Mouse (Mus musculus): ENCODE data around the gene Plekhg5. TPM values are rescaled to one million over a fixed set of nuclear protein-coding genes. Genes with fewer than 3 reads are reported as not detected.

Gene Plekhg5
- total and polyA plus RNA-seq, 3 experiments: 0.05 to 2.1 (median 1.1) TPM

- in situ Hi-C loops (cut with MboI; ENCODE audit: low pct_ligation_motif_present, low pct_unique_long_range_greater_than_20kb, low sequenced_read_pairs) (no loop called here), dilution Hi-C loops (cut with MboI; ENCODE audit: extremely low pct_ligation_motif_present, extremely low pct_unique_long_range_greater_than_20kb, low sequenced_read_pairs) (no loop called here)
- no peak overlapping the region for H3K9ac ChIP-seq (ENCODE audit: insufficient read depth, low read depth)
- no peak for DNase-seq (ENCODE audit: extremely low read depth)
- H3K79me2 ChIP-seq (replicated peaks; ENCODE audit: control insufficient read depth, extremely low read depth, insufficient read depth, poor library complexity, severe bottlenecking): peaks cover 21% of the 10 kb centered on the region
- H3K4me3 ChIP-seq (replicated peaks in 1 of 3; ENCODE audit: low read depth in 2 of 3, low read length in 2 of 3, poor library complexity in 1 of 3): no peak overlapping the region
- H3K9me3 ChIP-seq (replicated peaks; ENCODE audit: low read length): no peaks in the 10 kb centered on the region
- H3K27me3 ChIP-seq (replicated peaks): peaks cover 3% of the 10 kb centered on the region
- peaks cover 20 to 36% of the 10 kb centered on the region in 2 experiments for H3K4me1 ChIP-seq (ENCODE audit: control insufficient read depth in 1 of 2, insufficient read depth in 2 of 2)
- no peak for TF ChIP-seq UBTF (IDR thresholded peaks at IDR 0.05; ENCODE audit: low read depth, low read length)
- no peak for TF ChIP-seq NRF1 (IDR thresholded peaks at IDR 0.05; ENCODE audit: low read depth, low read length)
- no peak for TF ChIP-seq KAT2A (IDR thresholded peaks at IDR 0.05; ENCODE audit: insufficient replicate concordance, low read length)
- no peak for TF ChIP-seq GABPA (IDR thresholded peaks at IDR 0.05; ENCODE audit: insufficient replicate concordance, low read depth, low read length)
- TF ChIP-seq ETS1 (conservative IDR thresholded peaks at IDR 0.05; ENCODE audit: low read depth, low read length): no peak
- no peak for TF ChIP-seq TCF12 (IDR thresholded peaks at IDR 0.05; ENCODE audit: low read depth, low read length)
- TF ChIP-seq CTCF (conservative IDR thresholded peaks at IDR 0.05 in 1 of 2, IDR thresholded peaks at IDR 0.05 in 1 of 2; ENCODE audit: low read depth in 2 of 2, low read length in 2 of 2): no peak
- no peak for TF ChIP-seq MAFK (IDR thresholded peaks at IDR 0.05; ENCODE audit: insufficient replicate concordance, low read length)
- TF ChIP-seq BHLHE40 (IDR thresholded peaks at IDR 0.05; ENCODE audit: low read depth, low read length): no peak
- TF ChIP-seq IRF4 (IDR thresholded peaks at IDR 0.05; ENCODE audit: low read depth, low read length): no peak
- no peak for TF ChIP-seq ZKSCAN1 (IDR thresholded peaks at IDR 0.05; ENCODE audit: borderline replicate concordance, low read depth, low read length)
- TF ChIP-seq JUND (conservative IDR thresholded peaks at IDR 0.05; ENCODE audit: low read depth, low read length): no peak
- TF ChIP-seq PAX5 (IDR thresholded peaks at IDR 0.05; ENCODE audit: low read length): no peak
- TF ChIP-seq MYC (IDR thresholded peaks at IDR 0.05; ENCODE audit: low read depth, low read length): no peak
- no peak for TF ChIP-seq NELFE (IDR thresholded peaks at IDR 0.05; ENCODE audit: low read depth, low read length)
- TF ChIP-seq USF2 (conservative IDR thresholded peaks at IDR 0.05; ENCODE audit: low read depth, low read length): no peak
- no peak overlapping the region for H3K27ac ChIP-seq (ENCODE audit: insufficient read depth, low read depth)
- peaks cover 48 to 70% of the 10 kb centered on the region in 2 experiments for H3K36me3 ChIP-seq (replicated peaks in 1 of 2; ENCODE audit: control insufficient read depth in 1 of 2, insufficient read depth in 1 of 2, low read length in 1 of 2)
- H3K4me2 ChIP-seq (ENCODE audit: insufficient read depth, low read depth, poor library complexity, severe bottlenecking): no peak overlapping the region
Measured at GRCm38 (mm10) chr4:152024525-152024924, 47.8 kb upstream of the Plekhg5 start.

GRCm38 (mm10) chr4:152026751-152027508, 45.4 kb upstream of the Plekhg5 start:
- dilution Hi-C loops (cut with MboI; ENCODE audit: extremely low pct_ligation_motif_present, extremely low pct_unique_long_range_greater_than_20kb, low sequenced_read_pairs) (no loop called here), in situ Hi-C loops (cut with MboI; ENCODE audit: low pct_ligation_motif_present, low pct_unique_long_range_greater_than_20kb, low sequenced_read_pairs) (no loop called here)
- DNase-seq (ENCODE audit: extremely low read depth): peak; percentile 23

More at GRCm38 (mm10) chr4:152026751-152027508, 45.4 kb upstream of the Plekhg5 start:
- H3K36me3 ChIP-seq (replicated peaks in 1 of 2; ENCODE audit: control insufficient read depth in 1 of 2, insufficient read depth in 1 of 2, low read length in 1 of 2): peaks cover 24 to 46% of the 10 kb centered on the region in 2 experiments
- H3K9me3 ChIP-seq (replicated peaks; ENCODE audit: low read length): no peaks in the 10 kb centered on the region
- peaks cover 20 to 36% of the 10 kb centered on the region in 2 experiments for H3K4me1 ChIP-seq (ENCODE audit: control insufficient read depth in 1 of 2, insufficient read depth in 2 of 2)
- H3K9ac ChIP-seq (ENCODE audit: insufficient read depth, low read depth): peak overlapping the region; percentile 65
- H3K27ac ChIP-seq (ENCODE audit: insufficient read depth, low read depth): peak overlapping the region; percentile 26; the same call in 1 of the 2 replicates
- H3K4me3 ChIP-seq (replicated peaks in 1 of 3; ENCODE audit: low read depth in 2 of 3, low read length in 2 of 3, poor library complexity in 1 of 3): peak overlapping the region; percentile 75 to 87 (median 80)
- peaks cover 21% of the 10 kb centered on the region for H3K79me2 ChIP-seq (replicated peaks; ENCODE audit: control insufficient read depth, extremely low read depth, insufficient read depth, poor library complexity, severe bottlenecking)
- H3K4me2 ChIP-seq (ENCODE audit: insufficient read depth, low read depth, poor library complexity, severe bottlenecking): peak overlapping the region; percentile 77
- TF ChIP-seq IRF4 (IDR thresholded peaks at IDR 0.05; ENCODE audit: low read depth, low read length): 0 out of 2 replicates have a peak, but pooled peaks have one; percentile 4
- TF ChIP-seq UBTF (IDR thresholded peaks at IDR 0.05; ENCODE audit: low read depth, low read length): no peak
- peak; percentile 73 for TF ChIP-seq NRF1 (IDR thresholded peaks at IDR 0.05; ENCODE audit: low read depth, low read length)
- no peak for TF ChIP-seq HCFC1 (IDR thresholded peaks at IDR 0.05; ENCODE audit: low read depth, low read length)
- peak; percentile 21 for TF ChIP-seq CHD2 (IDR thresholded peaks at IDR 0.05; ENCODE audit: low read length)
- H3K27me3 ChIP-seq (replicated peaks): peaks cover 3% of the 10 kb centered on the region
